Mouse (Mus musculus) forebrain, embryonic 14.5 days (tissue): ENCODE results near the gene Parp14. TPM values are rescaled to one million over a fixed set of nuclear protein-coding genes. Genes with fewer than 3 reads are reported as not detected.

Source experiments
- ATAC-seq: fragments of 200-750 bp; cut with Nextera tagmentation; 2 replicates; pipeline ENCODE4 v1.8.0; 2017; ENCODE audit warnings: mild to moderate bottlenecking, moderate library complexity
- DNase-seq: peaks from one replicate; pipeline ENCODE4 v3.0.0-alpha.2; 2015; ENCODE audit warnings: low spot score
- H3K27ac ChIP-seq: fragments of 300-500 bp; sonication (generic); 2 replicates; pipeline ENCODE4 v1.5.1; 2014; ENCODE audit warnings: low read depth, mild to moderate bottlenecking, control low read depth, low read length, moderate library complexity
- H3K27me3 ChIP-seq: fragments of 300-500 bp; sonication (generic); replicated peaks from 2 replicates; pipeline ENCODE4 v1.6.1; 2014; ENCODE audit warnings: low read length, control low read depth, mixed read lengths; ENCODE audit not compliant: control insufficient read depth, insufficient read depth
- H3K36me3 ChIP-seq: fragments of 300-500 bp; sonication (generic); 2 replicates; pipeline ENCODE4 v1.6.1; 2014; ENCODE audit warnings: low read length, control low read depth; ENCODE audit not compliant: control insufficient read depth, insufficient read depth
- H3K4me1 ChIP-seq: fragments of 300-500 bp; sonication (generic); 2 replicates; pipeline ENCODE4 v1.6.1; 2014; ENCODE audit warnings: antibody characterized with exemption, low read length, control low read depth; ENCODE audit not compliant: control insufficient read depth, insufficient read depth
- H3K4me2 ChIP-seq: fragments of 300-500 bp; sonication (generic); 2 replicates; pipeline ENCODE4 v1.6.1; 2014; ENCODE audit warnings: mild to moderate bottlenecking, control low read depth, low read length
- H3K4me3 ChIP-seq: fragments of 300-500 bp; sonication (generic); 2 replicates; pipeline ENCODE4 v1.5.1; 2014; ENCODE audit warnings: low read depth, low read length, control low read depth
- H3K9ac ChIP-seq: fragments of 300-500 bp; sonication (generic); 2 replicates; pipeline ENCODE4 v1.6.1; 2014; ENCODE audit warnings: mild to moderate bottlenecking, low read length, control low read depth, moderate library complexity
- H3K9me3 ChIP-seq: fragments of 300-500 bp; sonication (generic); replicated peaks from 2 replicates; pipeline ENCODE4 v1.6.1; 2016; ENCODE audit warnings: low read length, control low read depth, mixed read lengths; ENCODE audit not compliant: control insufficient read depth
- WGBS: fragments of 180-500 bp; shearing (Covaris S2); extraction: QIAGEN DNeasy Blood & Tissue Kit; methylation state at CpG from one replicate; pipeline ENCODE4 v1.1.7; 2014; 5-methylcytosine and 5-hydroxymethylcytosine counted together
- polyA plus RNA-seq: library from polyadenylated mRNA; unstranded; fragments of >200 nt; fragmentation: Nextera tagmentation; extraction: Ambion mirVana; gene quantifications from 2 replicates; pipeline ENCODE4 v1.2.1, GENCODE M21; 2014

Gene Parp14
- polyA plus RNA-seq, 1 experiment from 2014 or later, result 0.25 TPM

GRCm38 (mm10) chr16:35784134-35784725 is 87.1 kb downstream of the Parp14 start:
- whole genome bisulfite sequencing, result 90% methylated on average over 7 of the region's 7 CpGs

GRCm38 (mm10) chr16:35783207-35783573 is 88.2 kb downstream of the Parp14 start:
- Histone ChIP-seq H3K9me3 (no peaks in the 10 kb centered on the region), H3K27ac (no peak overlapping the region), H3K4me3 (no peak overlapping the region), H3K4me1 (0 out of 2 replicates have a peak, but pooled peaks cover 2% of the 10 kb centered on the region), H3K36me3 (peaks cover 2% of the 10 kb centered on the region; the same call in 1 of the 2 replicates), H3K27me3 (no peaks in the 10 kb centered on the region), H3K9ac (no peak overlapping the region), H3K4me2 (no peak overlapping the region)
- ATAC-seq (no peak), DNase-seq (no peak)
- WGBS, result 86% methylated on average over 3 of the region's 3 CpGs

More at GRCm38 (mm10) chr16:35784134-35784725, 87.1 kb downstream of the Parp14 start:
- no peak overlapping the region for H3K4me3 ChIP-seq
- H3K9ac ChIP-seq, result no peak overlapping the region
- no peak overlapping the region for H3K4me2 ChIP-seq
- H3K9me3 ChIP-seq, result no peaks in the 10 kb centered on the region
- 0 out of 2 replicates have a peak, but pooled peaks cover 2% of the 10 kb centered on the region for H3K4me1 ChIP-seq
- no peak for DNase-seq
- H3K36me3 ChIP-seq, result peaks cover 8% of the 10 kb centered on the region; the same call in 1 of the 2 replicates
- ATAC-seq, result no peak
- H3K27ac ChIP-seq, result no peak overlapping the region
- H3K27me3 ChIP-seq, result no peaks in the 10 kb centered on the region

Other genes starting within 250 kb of the Parp14 start
- 40.7 and 46.1 TPM in 2 replicates for gene Dirc2, start 102.2 kb downstream of the Parp14 start, polyA plus RNA-seq
- 24.7 and 24.9 TPM in 2 replicates for gene Hspbap1, start 101.2 kb downstream of the Parp14 start, polyA plus RNA-seq
- gene Parp9, start 66.9 kb upstream of the Parp14 start, polyA plus RNA-seq, result 2.5 and 3.1 TPM in 2 replicates
- gene Dtx3l, start 67.6 kb upstream of the Parp14 start, polyA plus RNA-seq, result 1.9 and 2.3 TPM in 2 replicates
- gene Kpna1, start 107.2 kb upstream of the Parp14 start, polyA plus RNA-seq, result 85.2 and 90.2 TPM in 2 replicates
- 17.6 and 17.7 TPM in 2 replicates for gene Wdr5b, start 169.6 kb upstream of the Parp14 start, polyA plus RNA-seq
- gene Fam162a, start 200.1 kb upstream of the Parp14 start, polyA plus RNA-seq, result 186 and 211 TPM in 2 replicates
- gene Ccdc58, start 200.1 kb upstream of the Parp14 start, polyA plus RNA-seq, result 39.0 and 39.2 TPM in 2 replicates